In genomic region chr6:119360925-119361702, GRCm38 (mm10) we compare ENCODE assay signal across 26 mouse cellular contexts. TPM values are rescaled to one million over a fixed set of nuclear protein-coding genes. Genes with fewer than 3 reads are reported as not detected.
DNase-seq lines count a peak whose midpoint lies in the region; ATAC-seq and TF ChIP-seq lines count a peak whose summit lies in the region.
"Had no signal": no experiment of that assay in that cellular context is flagged by ENCODE, and none has a peak within 500 bp of the region (broad histone marks: within the 10 kb centered on the region; RNA-seq: fewer than 3 reads in every experiment).

No protein-coding gene starts in this region.

- H3K9ac ChIP-seq in liver, embryonic 11.5 days (ENCODE audit: low read depth, low read length): no peak overlapping the region
- H3K9ac ChIP-seq in liver, postnatal 0 days (replicated peaks): no peak overlapping the region
- H3K9ac ChIP-seq: hindbrain, embryonic 14.5 days; limb, embryonic 12.5 days; midbrain, embryonic 13.5 days had no signal

- TF ChIP-seq POLR2A in cerebellum, adult 2 months (IDR thresholded peaks at IDR 0.05; ENCODE audit: borderline replicate concordance, insufficient read depth, low read length): no peak

- WGBS in liver, embryonic 11.5 days: 54% methylated on average over 3 of the region's 3 CpGs
- WGBS in liver, postnatal 0 days (ENCODE audit: insufficient replicate concordance): 57% methylated on average over 3 of the region's 3 CpGs
- WGBS in cerebellum, adult 2 months: 93% methylated on average over 3 of the region's 3 CpGs

- H3K9me3 ChIP-seq in liver, embryonic 11.5 days (ENCODE audit: control insufficient read depth, low read length): no peaks in the 10 kb centered on the region
- H3K9me3 ChIP-seq in liver, postnatal 0 days (ENCODE audit: low read length): no peaks in the 10 kb centered on the region
- H3K9me3 ChIP-seq: forebrain, embryonic 10.5 days; limb, embryonic 12.5 days; midbrain, embryonic 13.5 days had no signal

- H3K27ac ChIP-seq in brown adipose tissue, adult 24 weeks (replicated peaks; ENCODE audit: low read depth, low read length): peak overlapping the region; percentile 60; the same call in 1 of the 2 replicates
- peak overlapping the region; percentile 44 for H3K27ac ChIP-seq in liver, embryonic 11.5 days (ENCODE audit: low read depth, low read length)
- H3K27ac ChIP-seq in liver, postnatal 0 days (ENCODE audit: low read depth): peak overlapping the region; percentile 53
- no peak overlapping the region for H3K27ac ChIP-seq in cerebellum, adult 2 months (ENCODE audit: insufficient read depth, low read length)
- H3K27ac ChIP-seq: forebrain, embryonic 10.5 days; hindbrain, embryonic 14.5 days; layer of hippocampus, adult 2 months; limb, embryonic 12.5 days; midbrain, embryonic 13.5 days had no signal

- peak; percentile 78 for DNase-seq in c-Kit-positive CD71-positive TER-119-positive erythroid progenitor cells, embryonic 14.5 days (ENCODE audit: low spot score)
- no peak for DNase-seq in liver, embryonic 11.5 days (ENCODE audit: low spot score)
- DNase-seq in liver, postnatal 0 days: no peak
- DNase-seq in adrenal gland, adult 2 months: no peak
- DNase-seq in yolk sac, embryonic 10.5 days (ENCODE audit: low spot score): no peak
- DNase-seq in cerebellum, adult 2 months: no peak
- DNase-seq: adrenal gland, postnatal 14 days; cerebellum, adult 11-12 months; cerebellum, postnatal 14 days; gastrocnemius, postnatal 10 days; kidney, adult 8-10 months; kidney, postnatal 14 days; lung, adult 2 months; lung, postnatal 14 days; right cerebral cortex, postnatal 25 days; thymus, adult 2 months had no signal

- ATAC-seq in liver, embryonic 11.5 days (replicated peaks; ENCODE audit: low FRiP score): peak; percentile 99
- ATAC-seq in liver, postnatal 0 days: peak; percentile 84
- ATAC-seq: forebrain, embryonic 16.5 days; inflammation-experienced regulatory T-cells, adult 6 months; midbrain, embryonic 13.5 days had no signal

- H3K4me3 ChIP-seq in brown adipose tissue, adult 24 weeks (ENCODE audit: insufficient read depth, low read depth, low read length): no peak overlapping the region
- no peak overlapping the region for H3K4me3 ChIP-seq in liver, embryonic 11.5 days (ENCODE audit: low read depth, low read length)
- H3K4me3 ChIP-seq in liver, postnatal 0 days (ENCODE audit: low read depth, low read length): no peak overlapping the region
- no peak overlapping the region for H3K4me3 ChIP-seq in cerebellum, adult 2 months (replicated peaks; ENCODE audit: insufficient read depth, low read depth, low read length)
- H3K4me3 ChIP-seq: forebrain, embryonic 10.5 days; layer of hippocampus, adult 2 months; limb, embryonic 12.5 days; midbrain, embryonic 13.5 days had no signal

- H3K4me1 ChIP-seq in brown adipose tissue, adult 24 weeks (ENCODE audit: control insufficient read depth, insufficient read depth, insufficient read length, low read length): peaks cover 2% of the 10 kb centered on the region
- H3K4me1 ChIP-seq in liver, embryonic 11.5 days (replicated peaks; ENCODE audit: control insufficient read depth, insufficient read depth, low read length): peaks cover 19% of the 10 kb centered on the region
- no peaks in the 10 kb centered on the region; the same call in none of the 2 replicates for H3K4me1 ChIP-seq in liver, postnatal 0 days (ENCODE audit: insufficient read depth)
- H3K4me1 ChIP-seq in cerebellum, adult 2 months (ENCODE audit: control insufficient read depth, insufficient read depth, low read length): no peaks in the 10 kb centered on the region
- H3K4me1 ChIP-seq: forebrain, embryonic 10.5 days; limb, embryonic 12.5 days; midbrain, embryonic 13.5 days had no signal

- TF ChIP-seq CTCF in liver, postnatal 0 days (IDR thresholded peaks at IDR 0.05; ENCODE audit: low read depth): no peak
- TF ChIP-seq CTCF in cerebellum, adult 2 months (IDR thresholded peaks at IDR 0.05; ENCODE audit: borderline replicate concordance, insufficient read depth, low read depth, low read length): no peak

- no peaks in the 10 kb centered on the region for H3K27me3 ChIP-seq in liver, embryonic 11.5 days (replicated peaks; ENCODE audit: control insufficient read depth, insufficient read depth, low read length)
- no peaks in the 10 kb centered on the region for H3K27me3 ChIP-seq in liver, postnatal 0 days (ENCODE audit: insufficient read depth, low read length)
- H3K27me3 ChIP-seq in cerebellum, adult 2 months (ENCODE audit: control insufficient read depth, insufficient read depth, low read length): no peaks in the 10 kb centered on the region
- H3K27me3 ChIP-seq: limb, embryonic 12.5 days; midbrain, embryonic 13.5 days had no signal

- H3K36me3 ChIP-seq in liver, embryonic 11.5 days (ENCODE audit: control insufficient read depth, insufficient read depth, low read length): peaks cover 27% of the 10 kb centered on the region
- H3K36me3 ChIP-seq in liver, postnatal 0 days (replicated peaks; ENCODE audit: insufficient read depth, low read length): peaks cover 81% of the 10 kb centered on the region

- TF ChIP-seq EP300 in liver, postnatal 0 days (IDR thresholded peaks at IDR 0.05; ENCODE audit: low read depth): peak; percentile 93

- peak overlapping the region; percentile 27 for H3K4me2 ChIP-seq in liver, embryonic 11.5 days
- H3K4me2 ChIP-seq in liver, postnatal 0 days (ENCODE audit: low read depth, low read length): peak overlapping the region; percentile 27
- H3K4me2 ChIP-seq: hindbrain, embryonic 14.5 days; limb, embryonic 12.5 days; midbrain, embryonic 13.5 days had no signal

RNA-seq across cellular contexts. Expression of gene Lrtm2, which starts 30.5 kb away (rescaled TPM):
- 0.54 TPM in 1 of 2 replicates, not detected in the other for polyA plus RNA-seq in brown adipose tissue, adult 24 weeks (2012; ENCODE audit: insufficient read depth, insufficient read length, missing spikeins)
- polyA plus RNA-seq in liver, embryonic 11.5 days (2014; fragmentation: Nextera tagmentation; extraction: Ambion mirVana): not detected in 2 replicates
- not detected in 2 replicates for polyA plus RNA-seq in liver, postnatal 0 days (2015; fragmentation: Nextera tagmentation; extraction: Ambion mirVana)
- total RNA-seq in adrenal gland, adult 2 months (2021): under 1 TPM in 1 of 2 experiments, not detected in 1; 0.28 TPM
- 0.13 TPM in 1 of 2 replicates, not detected in the other for polyA plus RNA-seq in adrenal gland, adult 2 months (2012; rRNA removed)
- polyA plus RNA-seq in cerebellum, adult 2 months (2012; rRNA removed): 35.3 and 38.5 TPM in 2 replicates
- total RNA-seq: adrenal gland, postnatal 14 days; megakaryocyte, adult 5-6 weeks had no signal
- polyA plus RNA-seq: C2C12; limb, embryonic 12.5 days had no signal

RNA-seq across cellular contexts. Expression of gene Adipor2, which starts 56.4 kb away (rescaled TPM):
- 370 and 390 TPM in 2 replicates for polyA plus RNA-seq in brown adipose tissue, adult 24 weeks (2012; ENCODE audit: insufficient read depth, insufficient read length, missing spikeins)
- 15.8 and 16.5 TPM in 2 replicates for polyA plus RNA-seq in liver, embryonic 11.5 days (2014; fragmentation: Nextera tagmentation; extraction: Ambion mirVana)
- polyA plus RNA-seq in liver, postnatal 0 days (2015; fragmentation: Nextera tagmentation; extraction: Ambion mirVana): 53.9 and 58.6 TPM in 2 replicates
- total RNA-seq in adrenal gland, adult 2 months (2021): 100 to 1,000 TPM; 194 to 198 TPM
- polyA plus RNA-seq in adrenal gland, adult 2 months (2012; rRNA removed): 55.9 and 62.9 TPM in 2 replicates
- 52.4 and 54.0 TPM in 2 replicates for polyA plus RNA-seq in cerebellum, adult 2 months (2012; rRNA removed)

Comparison
In these comparisons a context has a peak if more than half of its experiments do, and no peak if none do; other contexts are left out.
1. RNA of gene Lrtm2, which starts 30.5 kb away (polyA plus RNA-seq): 35.3 to 38.5 TPM in cerebellum, adult 2 months; not detected in liver, postnatal 0 days, 0.13 TPM in adrenal gland, adult 2 months, not detected in liver, embryonic 11.5 days and 0.54 TPM in brown adipose tissue, adult 24 weeks; every median in the first group is over 10 times any median in the second.